Mouse (Mus musculus) cerebellum, postnatal 4 days (tissue): ENCODE results near the gene Olfr364-ps1.

Source experiments
- DNase-seq, 2 experiments: peaks; one replicate each; pipeline ENCODE4 v3.0.0; 2022; ENCODE audit warnings: low spot score in 2 of 2, mixed read lengths in 1 of 2

Olfr364-ps1 gene

GRCm38 (mm10) chr2:37139022-37139421 is at the start of gene Olfr364-ps1:
Gene Olfr364-ps1, plus strand, starts transcription at chr2:37139322.
- no peak for DNase-seq

GRCm38 (mm10) chr2:37117810-37118209 is 21.3 kb upstream of the Olfr364-ps1 start, which contains the start of gene Olfr362:
Gene Olfr362, minus strand, starts transcription at chr2:37117910.
- DNase-seq: no peak

GRCm38 (mm10) chr2:37187898-37188297 is 48.8 kb downstream of the Olfr364-ps1 start, which contains the start of gene Olfr365:
Gene Olfr365, plus strand, starts transcription at chr2:37188198.
- DNase-seq: no peak
